Mouse (Mus musculus): ENCODE measurements at regions not wholly inside any gene's neighbourhood (a gene's known extent, or its start where the extent isn't known, plus 50 kb on each side); places are given as distances from the start of the nearest gene placed in this dataset.

DNA sequence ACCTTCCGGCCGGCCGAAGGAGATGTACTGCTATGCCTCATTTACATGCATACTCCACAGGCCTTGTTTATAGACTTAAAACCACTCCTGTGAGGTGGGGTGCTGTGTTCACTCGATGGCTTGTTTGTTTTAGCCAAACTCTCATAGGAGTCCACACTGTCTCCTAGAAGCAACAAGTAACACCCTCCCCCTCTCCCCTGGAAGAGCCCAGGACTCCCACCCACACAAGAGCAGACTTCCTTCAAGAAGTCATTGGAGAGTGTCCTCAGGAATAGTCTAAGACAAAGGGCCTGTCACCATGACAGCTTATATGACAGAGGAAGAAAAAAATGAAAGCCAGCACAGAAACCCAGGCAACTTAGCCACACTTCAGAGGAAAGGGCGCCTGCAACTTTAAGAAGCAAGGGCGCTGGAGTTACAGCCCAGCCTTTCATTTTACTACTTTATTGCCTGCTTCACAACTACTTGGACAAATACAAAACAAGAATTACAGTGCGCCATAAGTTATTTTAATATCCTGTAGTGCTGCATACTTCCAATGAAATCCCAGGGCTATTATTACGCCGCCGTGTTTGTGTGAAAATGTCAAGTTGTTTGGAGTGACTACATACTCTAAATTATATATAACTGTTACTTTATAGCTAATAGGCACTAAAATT, 229.9 kb upstream of the Mgmt start:
- Histone ChIP-seq H3K4me3 (no peak overlapping the region), H3K4me2 (no peak overlapping the region), H3K4me1 (replicated peaks) (peaks cover 13% of the 10 kb centered on the region), H3K27me3 (no peaks in the 10 kb centered on the region), H3K9ac (no peak overlapping the region), H3K27ac (replicated peaks) (no peak overlapping the region), H3K9me3 (no peaks in the 10 kb centered on the region), H3K36me3 (no peaks in the 10 kb centered on the region)
- 53% methylated on average over 10 of the region's 10 CpGs for WGBS
- no peak for ATAC-seq (ENCODE audit: low read depth)

DNA sequence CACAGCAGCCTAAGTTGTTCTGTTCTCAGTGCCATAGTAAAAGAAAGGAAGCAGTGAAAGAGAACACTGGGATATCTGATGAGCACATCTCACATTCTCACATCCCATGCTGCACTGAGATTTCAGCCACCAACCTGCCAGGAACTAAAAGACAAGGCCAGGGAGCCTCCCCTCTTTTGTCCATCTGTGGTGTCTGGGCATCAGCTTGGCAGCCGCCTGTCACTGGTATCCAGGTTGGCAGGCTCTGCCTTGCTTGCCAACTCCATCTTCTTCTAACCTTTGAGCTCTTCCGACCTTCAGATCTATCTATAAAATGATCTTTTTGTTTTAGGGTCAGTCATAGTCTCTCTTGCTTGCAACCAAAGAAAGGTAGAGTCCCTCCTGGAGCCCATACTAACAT, 228.5 kb upstream of the Mgmt start:
- no peak for ATAC-seq (ENCODE audit: low read depth)
- no peaks in the 10 kb centered on the region for H3K9me3 ChIP-seq
- peaks cover 2% of the 10 kb centered on the region; the same call in 1 of the 2 replicates for H3K27me3 ChIP-seq
- no peak overlapping the region for H3K4me2 ChIP-seq
- 90% methylated on average over 2 of the region's 2 CpGs for WGBS
- no peaks in the 10 kb centered on the region for H3K36me3 ChIP-seq
- H3K9ac ChIP-seq = no peak overlapping the region
- H3K4me3 ChIP-seq = no peak overlapping the region
- no peak overlapping the region for H3K27ac ChIP-seq (replicated peaks)
- peaks cover 13% of the 10 kb centered on the region for H3K4me1 ChIP-seq (replicated peaks)

DNA sequence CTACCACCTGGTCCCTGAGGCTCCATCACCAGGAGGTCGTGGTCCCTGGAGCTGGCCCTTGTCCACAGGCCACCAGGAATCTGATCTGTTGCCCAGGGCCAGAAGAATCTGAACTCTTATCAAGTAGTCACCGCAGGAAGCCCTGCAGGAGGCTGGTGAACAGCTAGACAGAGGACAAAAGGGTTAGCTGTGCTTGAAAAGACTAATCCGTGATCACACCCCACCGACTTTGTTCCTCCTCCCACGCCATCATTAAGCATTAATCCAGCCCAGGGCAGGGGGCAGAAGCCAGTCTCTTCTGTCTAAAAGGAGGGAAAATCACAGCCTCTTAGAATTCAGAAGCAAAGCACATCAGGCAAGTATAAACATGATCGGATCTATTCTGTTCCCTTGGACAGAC, 227.7 kb upstream of the Mgmt start:
- 14% methylated on average over 6 of the region's 6 CpGs for whole genome bisulfite sequencing
- Histone ChIP-seq H3K36me3 (no peaks in the 10 kb centered on the region), H3K27ac (replicated peaks) (no peak overlapping the region), H3K4me2 (no peak overlapping the region), H3K27me3 (peaks cover 4% of the 10 kb centered on the region; the same call in 1 of the 2 replicates), H3K4me1 (replicated peaks) (peaks cover 13% of the 10 kb centered on the region), H3K9ac (no peak overlapping the region), H3K4me3 (no peak overlapping the region), H3K9me3 (no peaks in the 10 kb centered on the region)
- no peak for ATAC-seq (ENCODE audit: low read depth)

DNA sequence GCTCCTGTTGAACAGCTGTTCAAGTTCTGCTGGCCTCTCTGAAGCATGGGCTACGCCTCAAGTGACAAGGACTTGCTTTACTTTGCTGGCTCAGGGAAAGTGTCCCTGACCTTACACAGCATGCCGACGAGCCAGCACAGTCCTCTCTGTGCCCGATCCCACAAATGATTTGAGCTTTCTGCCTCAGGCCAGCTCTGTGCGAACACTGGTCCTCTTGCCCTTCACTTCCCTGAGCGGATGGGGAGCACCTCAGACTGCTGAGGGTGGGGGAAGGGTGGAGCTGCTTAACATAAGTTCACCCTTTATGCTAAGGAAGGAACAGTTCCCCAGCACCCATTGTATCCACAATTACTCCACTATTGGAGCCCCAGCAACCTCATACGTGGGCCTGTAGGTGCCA, 223.7 kb upstream of the Mgmt start:
- Histone ChIP-seq H3K9me3 (no peaks in the 10 kb centered on the region), H3K4me3 (no peak overlapping the region), H3K27ac (replicated peaks) (no peak overlapping the region), H3K9ac (no peak overlapping the region), H3K36me3 (no peaks in the 10 kb centered on the region), H3K4me2 (no peak overlapping the region), H3K4me1 (replicated peaks) (no peaks in the 10 kb centered on the region; the same call in 1 of the 2 replicates), H3K27me3 (peaks cover 8% of the 10 kb centered on the region; the same call in 1 of the 2 replicates)
- WGBS = 74% methylated on average over 7 of the region's 7 CpGs
- ATAC-seq (ENCODE audit: low read depth) = no peak

DNA sequence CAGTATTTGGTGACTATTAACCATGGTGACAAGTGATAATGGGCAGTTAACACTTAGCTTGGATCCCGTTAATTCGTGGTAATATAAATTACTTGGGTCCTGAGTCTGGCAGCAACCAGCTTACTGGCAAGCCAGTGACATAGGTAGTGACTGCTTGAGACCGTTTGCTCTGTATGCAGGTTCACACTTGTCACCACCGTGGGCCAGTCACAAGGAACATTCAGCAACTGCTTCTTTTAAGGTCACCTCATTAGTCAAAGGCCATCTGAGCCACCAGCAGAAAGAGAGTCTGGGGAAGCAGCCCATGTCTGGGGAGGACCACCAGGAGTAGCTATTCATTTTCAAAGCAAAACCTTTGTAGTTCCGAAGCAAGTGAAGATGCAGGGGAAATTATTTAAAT, 220.3 kb upstream of the Mgmt start:
- Histone ChIP-seq H3K36me3 (no peaks in the 10 kb centered on the region), H3K27me3 (peaks cover 8% of the 10 kb centered on the region; the same call in 1 of the 2 replicates), H3K9me3 (no peaks in the 10 kb centered on the region), H3K9ac (no peak overlapping the region), H3K27ac (replicated peaks) (no peak overlapping the region), H3K4me2 (no peak overlapping the region), H3K4me1 (replicated peaks) (peaks cover 23% of the 10 kb centered on the region), H3K4me3 (no peak overlapping the region)
- WGBS = 40% methylated on average over 5 of the region's 5 CpGs
- no peak for ATAC-seq (ENCODE audit: low read depth)

DNA sequence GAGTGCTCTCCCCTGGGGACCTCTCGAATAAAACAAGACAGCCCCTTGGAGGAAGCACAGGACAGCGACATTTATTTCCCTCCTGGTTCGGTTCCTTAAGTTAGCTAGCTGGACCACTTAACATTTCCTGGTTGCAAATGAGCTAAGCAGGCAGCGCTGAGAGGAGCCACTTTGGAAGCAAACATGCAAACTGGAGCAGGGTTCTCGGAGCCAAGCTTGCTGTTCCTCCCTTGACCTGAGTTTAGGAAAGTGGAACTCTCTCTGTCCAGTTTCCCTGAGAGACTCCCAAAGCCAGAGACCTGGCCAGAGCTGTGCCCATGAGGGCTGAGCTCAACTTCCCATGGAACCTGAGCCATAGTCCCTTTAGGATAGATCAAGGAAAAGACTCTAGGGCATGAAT, 219.4 kb upstream of the Mgmt start:
- H3K9me3 ChIP-seq = no peaks in the 10 kb centered on the region
- ATAC-seq (ENCODE audit: low read depth) = no peak
- no peak overlapping the region for H3K27ac ChIP-seq (replicated peaks)
- peaks cover 8% of the 10 kb centered on the region; the same call in 1 of the 2 replicates for H3K27me3 ChIP-seq
- no peak overlapping the region for H3K4me2 ChIP-seq
- H3K4me1 ChIP-seq (replicated peaks) = peaks cover 28% of the 10 kb centered on the region
- WGBS = 45% methylated on average over 5 of the region's 5 CpGs
- H3K36me3 ChIP-seq = no peaks in the 10 kb centered on the region
- H3K9ac ChIP-seq = no peak overlapping the region
- H3K4me3 ChIP-seq = no peak overlapping the region

DNA sequence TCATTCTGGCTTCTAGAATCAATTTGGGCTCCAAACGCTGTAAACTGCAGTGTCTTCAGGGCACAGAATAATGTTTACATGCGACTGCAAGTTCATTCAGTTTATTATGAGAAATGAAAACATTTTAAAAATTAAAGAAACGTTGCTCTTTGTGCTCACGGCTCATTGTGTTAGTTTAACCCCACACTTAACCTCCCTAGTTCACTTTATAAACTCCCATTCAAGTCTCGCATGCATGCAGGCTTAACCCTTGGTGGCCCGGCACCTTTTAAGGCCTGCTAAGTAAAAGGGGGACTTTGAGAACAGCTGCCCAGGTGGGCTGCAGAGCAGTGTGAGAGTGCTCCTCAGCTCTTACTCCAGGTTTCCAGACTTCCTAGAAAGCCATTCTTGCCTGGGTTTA, 218.3 kb upstream of the Mgmt start:
- 22% methylated on average over 6 of the region's 6 CpGs for WGBS
- Histone ChIP-seq H3K4me2 (no peak overlapping the region), H3K4me3 (no peak overlapping the region), H3K4me1 (replicated peaks) (peaks cover 28% of the 10 kb centered on the region), H3K36me3 (no peaks in the 10 kb centered on the region), H3K9ac (no peak overlapping the region), H3K27me3 (peaks cover 4% of the 10 kb centered on the region; the same call in 1 of the 2 replicates), H3K27ac (replicated peaks) (no peak overlapping the region), H3K9me3 (no peaks in the 10 kb centered on the region)
- ATAC-seq (ENCODE audit: low read depth) = no peak

DNA sequence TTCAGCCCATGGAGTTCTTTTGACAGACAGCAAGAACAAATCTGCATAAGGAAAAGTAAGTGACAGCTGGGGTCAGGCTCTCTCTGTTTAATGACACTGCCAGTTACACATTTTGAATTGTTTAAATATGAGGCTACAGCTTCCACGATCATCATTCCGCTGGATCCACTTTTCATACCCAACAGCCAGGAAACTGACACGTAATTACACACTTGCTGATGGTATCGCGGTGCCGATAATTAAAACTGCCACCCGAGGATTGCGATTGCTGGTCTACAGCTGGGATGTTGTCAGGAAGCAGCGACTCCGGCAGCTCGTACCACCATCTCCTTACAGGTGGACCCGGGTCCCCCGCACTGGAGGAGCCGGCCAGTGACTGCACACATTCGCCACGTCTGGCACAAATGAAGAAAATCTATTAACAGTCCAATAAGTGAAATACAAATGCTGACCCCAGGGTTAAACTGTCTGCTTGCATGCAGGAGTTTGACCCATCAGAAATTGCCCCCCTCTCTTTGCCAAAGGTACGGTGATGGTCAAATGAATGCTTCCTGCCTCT, 217.3 kb upstream of the Mgmt start:
- 53% methylated on average over 17 of the region's 17 CpGs for WGBS
- no peaks in the 10 kb centered on the region for H3K36me3 ChIP-seq
- no peak overlapping the region; the same call in 1 of the 2 replicates for H3K27ac ChIP-seq (replicated peaks)
- H3K27me3 ChIP-seq = 0 out of 2 replicates have a peak, but pooled peaks cover 4% of the 10 kb centered on the region
- no peaks in the 10 kb centered on the region for H3K9me3 ChIP-seq
- ATAC-seq (ENCODE audit: low read depth) = no peak
- H3K4me2 ChIP-seq = peak overlapping the region; percentile 24; the same call in 1 of the 2 replicates
- peaks cover 28% of the 10 kb centered on the region for H3K4me1 ChIP-seq (replicated peaks)
- no peak overlapping the region for H3K9ac ChIP-seq
- no peak overlapping the region for H3K4me3 ChIP-seq

DNA sequence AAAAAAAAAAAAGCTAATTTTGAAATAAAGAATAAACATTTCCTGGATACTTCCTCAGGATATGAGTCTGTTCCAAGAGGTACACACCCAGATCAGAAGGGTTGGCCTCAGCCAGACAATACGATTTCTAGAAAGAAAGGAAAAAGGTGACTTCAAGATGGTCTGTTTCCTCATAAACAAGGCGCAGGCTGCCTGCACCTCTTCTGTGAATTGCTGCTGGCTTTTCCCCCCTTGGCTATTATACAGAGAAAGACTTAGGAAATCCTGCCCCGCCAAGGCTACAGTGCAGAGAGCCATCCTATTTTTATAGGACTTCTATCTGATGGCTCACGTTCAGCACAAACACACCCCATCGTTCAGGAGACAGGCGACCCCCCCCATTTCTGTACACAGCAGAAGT, 204.8 kb upstream of the Mgmt start:
- Histone ChIP-seq H3K27me3 (no peaks in the 10 kb centered on the region), H3K9me3 (no peaks in the 10 kb centered on the region), H3K4me2 (peak overlapping the region; percentile 45), H3K9ac (0 out of 2 replicates have a peak overlapping the region, but pooled peaks have one; percentile 26), H3K27ac (replicated peaks) (no peak overlapping the region), H3K4me1 (replicated peaks) (peaks cover 24% of the 10 kb centered on the region), H3K36me3 (no peaks in the 10 kb centered on the region), H3K4me3 (no peak overlapping the region)
- no peak for ATAC-seq (ENCODE audit: low read depth)
- 45% methylated on average over 6 of the region's 6 CpGs for WGBS

DNA sequence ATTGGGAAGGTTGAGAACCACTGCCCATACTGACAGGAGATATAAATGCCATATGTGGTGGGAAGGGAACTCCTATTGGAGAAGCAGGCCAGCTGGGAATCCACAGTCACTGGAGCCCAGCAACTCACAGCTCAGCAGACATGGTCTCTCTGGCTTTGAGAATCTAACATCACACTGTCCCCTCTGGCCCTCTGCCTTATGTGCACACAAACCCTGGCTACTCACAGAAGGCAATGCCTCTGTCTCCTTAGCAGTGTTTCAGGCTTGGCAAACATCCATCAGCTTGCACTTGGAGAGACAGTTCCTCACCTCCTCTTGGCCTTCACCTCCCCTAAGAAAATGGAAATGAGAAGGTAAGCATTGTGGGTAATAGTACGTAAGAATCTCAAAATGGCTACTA, 188.2 kb upstream of the Mgmt start:
- Histone ChIP-seq H3K36me3 (no peaks in the 10 kb centered on the region), H3K4me3 (no peak overlapping the region), H3K9ac (no peak overlapping the region), H3K27me3 (no peaks in the 10 kb centered on the region), H3K9me3 (no peaks in the 10 kb centered on the region), H3K27ac (replicated peaks) (no peak overlapping the region), H3K4me1 (replicated peaks) (no peaks in the 10 kb centered on the region), H3K4me2 (no peak overlapping the region)
- 93% methylated on average over 1 of the region's 1 CpGs for WGBS
- no peak for ATAC-seq (ENCODE audit: low read depth)

DNA sequence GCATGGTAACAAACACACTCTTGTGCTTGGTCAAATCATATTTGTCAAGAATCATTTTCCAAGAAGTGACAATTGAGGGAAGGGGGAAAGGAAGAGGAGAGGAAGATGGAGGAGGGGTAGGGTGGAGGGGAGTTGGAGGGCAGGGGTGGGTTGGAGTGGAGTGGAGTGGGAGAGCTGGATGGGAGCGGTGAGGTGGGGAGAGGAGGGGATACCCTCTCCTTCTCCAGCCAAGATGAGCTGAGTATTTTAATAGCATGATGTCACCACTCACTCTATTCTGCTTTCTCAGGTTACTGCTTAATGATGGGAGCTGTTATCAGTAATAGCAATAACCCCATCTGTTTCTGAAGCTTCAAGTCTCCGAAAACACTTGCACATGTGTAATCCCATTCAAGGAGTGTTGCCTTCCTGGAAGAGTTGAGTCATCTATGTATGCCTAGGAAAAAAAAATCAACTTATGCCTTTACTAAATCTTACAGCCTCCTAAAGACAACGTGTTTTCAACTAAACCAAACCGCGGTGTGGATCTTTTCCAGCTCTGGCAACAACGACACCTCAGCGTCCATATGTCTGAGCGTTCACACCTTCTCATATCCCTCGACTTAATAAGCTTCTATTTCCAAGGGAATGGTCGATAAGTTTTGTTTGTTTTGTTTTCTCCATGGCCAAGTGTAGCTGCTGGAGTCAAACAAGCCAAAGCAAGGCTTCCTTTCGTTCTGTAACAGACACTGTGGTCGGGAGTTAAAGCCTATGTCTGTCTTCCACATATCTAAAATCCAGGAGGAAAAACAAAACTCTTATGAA, 187.0 kb upstream of the Mgmt start:
- WGBS = 82% methylated on average over 12 of the region's 12 CpGs

DNA sequence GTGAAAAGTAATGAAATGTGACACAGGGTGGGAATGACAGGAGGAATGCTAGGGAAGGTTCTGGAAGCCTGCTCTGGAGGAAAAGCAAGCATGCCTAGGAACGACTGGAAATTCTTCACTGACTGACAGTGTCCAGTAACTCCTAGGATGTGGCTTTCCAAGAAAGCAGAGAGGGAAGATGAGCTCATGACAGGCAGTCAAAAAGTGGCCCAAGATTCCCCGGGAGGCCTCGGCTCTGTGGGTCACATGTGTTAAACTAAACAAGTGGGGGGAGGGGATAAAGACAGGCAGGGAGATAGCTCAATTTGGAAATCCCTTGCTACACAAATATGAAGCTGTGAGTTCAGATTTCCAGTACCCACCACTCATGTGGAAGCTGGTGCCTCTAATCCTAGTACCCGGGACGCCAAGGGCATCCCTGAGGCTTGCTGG, 186.4 kb upstream of the Mgmt start:
- Histone ChIP-seq H3K27me3 (no peaks in the 10 kb centered on the region), H3K9me3 (no peaks in the 10 kb centered on the region), H3K27ac (replicated peaks) (no peak overlapping the region), H3K4me3 (no peak overlapping the region), H3K4me2 (no peak overlapping the region), H3K36me3 (no peaks in the 10 kb centered on the region), H3K4me1 (replicated peaks) (no peaks in the 10 kb centered on the region), H3K9ac (no peak overlapping the region)
- ATAC-seq (ENCODE audit: low read depth) = no peak
- WGBS = 67% methylated on average over 5 of the region's 5 CpGs

More for the DNA sequence above, 187.0 kb upstream of the Mgmt start:
- H3K27ac ChIP-seq (replicated peaks) = no peak overlapping the region
- H3K4me1 ChIP-seq (replicated peaks) = no peaks in the 10 kb centered on the region
- no peaks in the 10 kb centered on the region for H3K36me3 ChIP-seq
- no peak overlapping the region for H3K9ac ChIP-seq
- H3K4me2 ChIP-seq = no peak overlapping the region
- no peaks in the 10 kb centered on the region for H3K27me3 ChIP-seq
- no peak for ATAC-seq (ENCODE audit: low read depth)
- no peak overlapping the region for H3K4me3 ChIP-seq
- no peaks in the 10 kb centered on the region for H3K9me3 ChIP-seq
